Mouse (Mus musculus): Measurements from ENCODE around the gene Pfkm. TPM values are rescaled to one million over a fixed set of nuclear protein-coding genes. Genes with fewer than 3 reads are reported as not detected.
A peak's percentile ranks its signal among the peaks of the same experiment; 100 is the strongest.

The Pfkm gene
- total RNA-seq (2014; rRNA removed) (96.2 and 102 TPM in 2 replicates), polyA plus RNA-seq (2015; fragmentation: Nextera tagmentation; extraction: Ambion mirVana) (89.9 and 96.4 TPM in 2 replicates)

- H3K4me1 ChIP-seq (ENCODE audit: insufficient read depth, low read length), result peaks cover 7% of the 10 kb centered on the region; the same call in 1 of the 2 replicates
- peak within 1 kb of the TSS; percentile 90 for H3K4me3 ChIP-seq (ENCODE audit: low read depth, low read length)
- H3K27me3 ChIP-seq (ENCODE audit: insufficient read depth, low read length), result no peaks in the 10 kb centered on the region
- H3K36me3 ChIP-seq (ENCODE audit: insufficient read depth, low read length), result no peaks in the 10 kb centered on the region
- no peaks in the 10 kb centered on the region for H3K9me3 ChIP-seq (ENCODE audit: low read length)
- ATAC-seq (ENCODE audit: low FRiP score) (0 out of 2 replicates have a peak, but pooled peaks have one; percentile 6), DNase-seq (ENCODE audit: low spot score) (no peak)
- peak within 1 kb of the TSS; percentile 92 for H3K9ac ChIP-seq (replicated peaks; ENCODE audit: low read length, poor library complexity, severe bottlenecking)
- TF ChIP-seq CTCF (IDR thresholded peaks at IDR 0.05), result no peak
- 0% methylated on average over 27 of the region's 30 CpGs for WGBS
- peak within 1 kb of the TSS; percentile 69 for H3K4me2 ChIP-seq (ENCODE audit: low read depth, low read length, poor library complexity, severe bottlenecking)
- H3K27ac ChIP-seq (ENCODE audit: low read depth, low read length), result peak within 1 kb of the TSS; percentile 96
These were observed at the start of gene Pfkm for GRCm38 (mm10) chr15:98092372-98093120. Gene Pfkm, plus strand, starts transcription at chr15:98092589.

- DNase-seq (ENCODE audit: low spot score) (no peak), ATAC-seq (ENCODE audit: low FRiP score) (no peak)
- TF ChIP-seq CTCF (IDR thresholded peaks at IDR 0.05), result no peak
- no peak overlapping the region for H3K9ac ChIP-seq (replicated peaks; ENCODE audit: low read length, poor library complexity, severe bottlenecking)
- peaks cover 63% of the 10 kb centered on the region for H3K36me3 ChIP-seq (ENCODE audit: insufficient read depth, low read length)
- no peaks in the 10 kb centered on the region for H3K27me3 ChIP-seq (ENCODE audit: insufficient read depth, low read length)
- H3K4me1 ChIP-seq (ENCODE audit: insufficient read depth, low read length), result no peaks in the 10 kb centered on the region
- H3K27ac ChIP-seq (ENCODE audit: low read depth, low read length), result no peak overlapping the region
- 96% methylated on average over 6 of the region's 6 CpGs for WGBS
- no peak overlapping the region for H3K4me2 ChIP-seq (ENCODE audit: low read depth, low read length, poor library complexity, severe bottlenecking)
- H3K4me3 ChIP-seq (ENCODE audit: low read depth, low read length), result no peak overlapping the region
- H3K9me3 ChIP-seq (ENCODE audit: low read length), result no peaks in the 10 kb centered on the region
These were observed 48.4 kb upstream of the Pfkm start for GRCm38 (mm10) chr15:98043967-98044366.

DNA sequence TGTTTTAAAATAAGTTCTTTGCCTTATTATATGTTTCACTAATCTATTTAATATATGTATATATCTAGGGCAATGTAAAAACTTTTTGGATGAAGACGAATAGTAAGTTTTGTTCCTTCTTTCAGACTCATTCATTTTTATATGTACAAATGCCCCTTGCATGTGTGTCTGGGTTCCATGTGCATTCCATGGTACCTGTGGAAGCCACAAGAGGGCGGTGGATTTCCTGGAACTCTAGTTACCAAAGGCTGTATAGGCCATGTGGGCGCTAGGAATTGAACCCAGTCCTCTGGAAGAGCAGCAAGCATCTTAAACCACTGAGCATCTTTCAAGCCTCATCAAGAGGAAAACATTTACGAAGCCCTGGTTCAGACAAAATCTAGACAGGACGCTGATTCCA, 48.0 kb upstream of the Pfkm start:
- peak; percentile 42 for TF ChIP-seq CTCF (IDR thresholded peaks at IDR 0.05)
- Histone ChIP-seq H3K9me3 (ENCODE audit: low read length) (no peaks in the 10 kb centered on the region), H3K36me3 (ENCODE audit: insufficient read depth, low read length) (peaks cover 60% of the 10 kb centered on the region), H3K27ac (ENCODE audit: low read depth, low read length) (no peak overlapping the region), H3K27me3 (ENCODE audit: insufficient read depth, low read length) (no peaks in the 10 kb centered on the region), H3K4me1 (ENCODE audit: insufficient read depth, low read length) (no peaks in the 10 kb centered on the region), H3K9ac (replicated peaks; ENCODE audit: low read length, poor library complexity, severe bottlenecking) (no peak overlapping the region), H3K4me3 (ENCODE audit: low read depth, low read length) (no peak overlapping the region), H3K4me2 (ENCODE audit: low read depth, low read length, poor library complexity, severe bottlenecking) (no peak overlapping the region)
- ATAC-seq (ENCODE audit: low FRiP score), result no peak
- WGBS, result 95% methylated on average over 5 of the region's 5 CpGs
- no peak for DNase-seq (ENCODE audit: low spot score)

- Histone ChIP-seq H3K27ac (ENCODE audit: low read depth, low read length) (no peak overlapping the region), H3K36me3 (ENCODE audit: insufficient read depth, low read length) (peaks cover 44% of the 10 kb centered on the region), H3K27me3 (ENCODE audit: insufficient read depth, low read length) (no peaks in the 10 kb centered on the region), H3K4me1 (ENCODE audit: insufficient read depth, low read length) (no peaks in the 10 kb centered on the region), H3K4me3 (ENCODE audit: low read depth, low read length) (no peak overlapping the region), H3K4me2 (ENCODE audit: low read depth, low read length, poor library complexity, severe bottlenecking) (no peak overlapping the region), H3K9me3 (ENCODE audit: low read length) (no peaks in the 10 kb centered on the region), H3K9ac (replicated peaks; ENCODE audit: low read length, poor library complexity, severe bottlenecking) (no peak overlapping the region)
- WGBS, result 94% methylated on average over 13 of the region's 13 CpGs
- TF ChIP-seq CTCF (IDR thresholded peaks at IDR 0.05), result no peak
- no peak for ATAC-seq (ENCODE audit: low FRiP score)
- no peak for DNase-seq (ENCODE audit: low spot score)
These were observed 43.3 kb upstream of the Pfkm start for GRCm38 (mm10) chr15:98048918-98049700.

DNA sequence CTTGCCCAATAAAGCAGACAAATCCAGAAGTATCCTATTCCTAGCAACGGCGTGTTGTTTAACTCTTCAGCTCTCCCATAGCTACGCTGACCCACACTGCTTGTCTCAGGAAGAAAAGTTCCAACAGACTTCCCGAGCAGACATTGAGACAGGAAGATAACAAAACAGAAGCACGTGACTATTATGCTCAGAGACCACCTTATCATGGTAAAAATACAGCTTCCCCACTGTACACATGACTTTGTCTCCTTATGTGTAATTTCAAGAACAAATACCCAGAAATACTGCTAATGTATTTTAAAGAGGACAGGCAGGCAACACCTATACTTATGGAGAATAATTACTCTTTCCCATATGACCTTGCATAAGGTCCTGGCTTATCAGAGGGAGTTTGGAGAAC, 40.7 kb upstream of the Pfkm start:
- no peak for TF ChIP-seq CTCF (IDR thresholded peaks at IDR 0.05)
- H3K27ac ChIP-seq (ENCODE audit: low read depth, low read length), result no peak overlapping the region
- ATAC-seq (ENCODE audit: low FRiP score) (no peak), DNase-seq (ENCODE audit: low spot score) (no peak)
- H3K9me3 ChIP-seq (ENCODE audit: low read length), result no peaks in the 10 kb centered on the region
- H3K4me1 ChIP-seq (ENCODE audit: insufficient read depth, low read length), result no peaks in the 10 kb centered on the region
- H3K9ac ChIP-seq (replicated peaks; ENCODE audit: low read length, poor library complexity, severe bottlenecking), result no peak overlapping the region
- no peak overlapping the region for H3K4me2 ChIP-seq (ENCODE audit: low read depth, low read length, poor library complexity, severe bottlenecking)
- no peak overlapping the region for H3K4me3 ChIP-seq (ENCODE audit: low read depth, low read length)
- H3K27me3 ChIP-seq (ENCODE audit: insufficient read depth, low read length), result no peaks in the 10 kb centered on the region
- peaks cover 24% of the 10 kb centered on the region for H3K36me3 ChIP-seq (ENCODE audit: insufficient read depth, low read length)
- WGBS, result 89% methylated on average over 5 of the region's 5 CpGs

DNA sequence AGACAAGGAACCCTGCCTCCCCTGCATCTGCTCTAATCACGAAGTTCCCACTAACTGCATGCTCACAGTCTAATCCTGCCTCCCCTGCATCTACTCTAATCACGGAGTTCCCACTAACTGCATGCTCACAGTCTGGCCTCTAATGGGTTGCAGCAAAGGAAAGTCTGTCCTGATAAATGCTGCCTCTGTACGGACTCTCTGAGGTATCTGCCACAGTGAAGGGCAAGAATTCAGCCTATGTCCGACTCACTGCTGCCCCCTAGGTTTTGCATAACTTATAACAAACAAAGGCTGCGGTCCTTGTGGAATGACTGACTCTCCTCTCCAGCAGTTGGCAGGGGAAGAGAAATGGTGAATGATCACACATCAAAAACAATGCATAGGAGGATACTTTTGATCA, 37.1 kb upstream of the Pfkm start:
- 31% methylated on average over 5 of the region's 5 CpGs for WGBS

More for the DNA sequence above, 37.1 kb upstream of the Pfkm start:
- peak; percentile 78 for DNase-seq (ENCODE audit: low spot score)
- peaks cover 27% of the 10 kb centered on the region for H3K36me3 ChIP-seq (ENCODE audit: insufficient read depth, low read length)
- no peaks in the 10 kb centered on the region for H3K9me3 ChIP-seq (ENCODE audit: low read length)
- no peaks in the 10 kb centered on the region for H3K27me3 ChIP-seq (ENCODE audit: insufficient read depth, low read length)
- no peak overlapping the region for H3K27ac ChIP-seq (ENCODE audit: low read depth, low read length)
- H3K4me3 ChIP-seq (ENCODE audit: low read depth, low read length), result no peak overlapping the region
- no peak overlapping the region for H3K4me2 ChIP-seq (ENCODE audit: low read depth, low read length, poor library complexity, severe bottlenecking)
- TF ChIP-seq CTCF (IDR thresholded peaks at IDR 0.05), result peak; percentile 78
- no peak overlapping the region for H3K9ac ChIP-seq (replicated peaks; ENCODE audit: low read length, poor library complexity, severe bottlenecking)
- H3K4me1 ChIP-seq (ENCODE audit: insufficient read depth, low read length), result no peaks in the 10 kb centered on the region
- ATAC-seq (ENCODE audit: low FRiP score), result no peak

Data from midbrain, postnatal 0 days (tissue).